Mouse (Mus musculus): ENCODE data around the gene Hacd2. TPM values are rescaled to one million over a fixed set of nuclear protein-coding genes. Genes with fewer than 3 reads are reported as not detected.

Gene Hacd2
- 54.7 and 60.5 TPM in 2 replicates for polyA plus RNA-seq (2015; fragmentation: Nextera tagmentation; extraction: Ambion mirVana)

DNA sequence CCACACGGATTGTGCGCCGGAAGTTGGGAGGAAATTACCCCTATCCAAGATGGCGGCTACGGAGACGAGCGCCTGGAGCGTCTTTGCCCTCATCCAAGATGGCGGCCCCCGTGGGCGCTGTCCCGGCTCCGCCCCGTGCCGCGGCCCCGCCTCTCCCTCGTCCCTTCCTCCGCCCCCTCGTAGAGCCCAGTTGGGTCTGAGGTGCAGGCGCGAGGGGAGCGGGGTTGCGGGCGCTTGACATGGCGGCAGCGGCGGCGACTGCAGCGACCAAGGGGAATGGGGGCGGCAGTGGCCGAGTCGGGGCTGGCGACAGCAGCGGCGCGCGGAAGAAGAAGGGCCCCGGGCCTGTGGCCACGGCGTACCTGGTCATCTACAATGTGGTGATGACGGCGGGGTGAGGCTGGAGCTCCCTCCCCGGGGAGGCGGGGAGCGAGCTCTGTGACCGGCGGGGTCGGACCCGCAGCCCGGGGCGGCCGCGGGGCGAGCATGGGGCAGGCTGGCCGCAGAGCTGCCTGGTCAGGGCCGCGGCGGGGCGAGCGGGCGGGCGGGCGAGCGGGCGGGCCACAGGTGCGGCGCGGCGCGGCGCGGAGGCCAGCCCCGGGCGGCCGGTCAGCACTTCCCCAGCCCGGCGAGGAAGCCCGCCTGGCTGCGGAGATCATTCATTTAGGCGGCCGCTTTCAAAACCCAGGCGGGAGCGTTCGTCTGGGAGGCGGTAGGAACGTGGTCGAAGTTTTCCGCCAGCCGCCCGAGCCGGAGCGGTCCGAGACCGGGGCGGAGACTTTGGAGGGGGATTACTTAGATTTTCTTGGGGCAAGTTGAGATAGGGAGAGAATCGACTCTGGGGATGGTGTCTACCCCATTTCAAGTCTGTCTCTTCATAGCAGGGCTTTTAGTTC lies at the start of gene Hacd2:
TSS of gene Hacd2 (plus strand) at position 187 of the 896 bp plus-strand sequence.

DNA sequence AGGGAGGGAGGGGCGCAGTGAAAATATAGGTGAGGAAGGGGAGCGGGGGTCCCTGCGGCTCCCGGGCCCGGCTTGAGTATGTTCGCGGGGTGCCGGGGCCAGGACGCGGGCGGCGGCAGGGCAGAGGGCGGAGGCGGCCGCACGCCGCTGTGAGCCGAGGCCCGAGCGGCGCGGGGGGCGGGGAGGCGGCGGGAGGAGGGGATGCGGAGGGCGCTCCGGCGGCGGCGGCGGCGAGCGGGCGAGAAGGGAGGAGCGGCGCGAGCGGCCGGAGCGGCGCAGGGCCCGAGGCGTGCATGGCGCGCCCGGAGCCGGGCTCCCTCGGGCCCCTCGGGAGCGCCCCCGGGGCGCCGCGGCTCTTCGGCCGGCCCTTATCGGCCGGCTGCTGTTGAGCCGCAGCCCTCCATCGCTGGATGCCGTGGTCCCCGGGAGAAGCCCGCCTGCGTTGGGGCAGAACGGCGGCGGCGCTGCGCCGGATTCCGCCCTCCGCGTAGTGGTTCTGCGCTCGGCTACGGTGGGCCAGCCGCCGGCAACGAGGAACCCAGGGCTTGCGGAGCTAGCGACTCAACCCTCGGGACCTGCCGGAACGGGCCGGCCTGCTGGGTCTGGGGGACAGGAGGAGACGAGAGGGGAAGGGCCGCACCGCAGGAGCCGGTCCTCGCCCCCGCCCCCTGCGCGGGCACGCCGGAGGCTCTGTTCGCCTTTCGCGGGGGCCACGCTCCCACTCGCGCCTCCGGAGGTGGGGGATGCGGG lies 132.6 kb downstream of the Hacd2 start, which contains the start of gene Adcy5:
TSS of gene Adcy5 (plus strand) at position 237 of the 750 bp plus-strand sequence.

Other genes with a start within 250 kb of the Hacd2 start
- 0.87 and 1.5 TPM in 2 replicates for gene Adcy5, start 132.4 kb downstream of the Hacd2 start, polyA plus RNA-seq (2015; fragmentation: Nextera tagmentation; extraction: Ambion mirVana)